Mouse (Mus musculus): ENCODE results near the gene Rcor3. TPM values are rescaled to one million over a fixed set of nuclear protein-coding genes. Genes with fewer than 3 reads are reported as not detected.
A peak's percentile ranks its signal among the peaks of the same experiment; 100 is the strongest.

Rcor3 gene
- polyA plus RNA-seq, 1 experiment from 2014 or later, result 19.2 TPM

DNA sequence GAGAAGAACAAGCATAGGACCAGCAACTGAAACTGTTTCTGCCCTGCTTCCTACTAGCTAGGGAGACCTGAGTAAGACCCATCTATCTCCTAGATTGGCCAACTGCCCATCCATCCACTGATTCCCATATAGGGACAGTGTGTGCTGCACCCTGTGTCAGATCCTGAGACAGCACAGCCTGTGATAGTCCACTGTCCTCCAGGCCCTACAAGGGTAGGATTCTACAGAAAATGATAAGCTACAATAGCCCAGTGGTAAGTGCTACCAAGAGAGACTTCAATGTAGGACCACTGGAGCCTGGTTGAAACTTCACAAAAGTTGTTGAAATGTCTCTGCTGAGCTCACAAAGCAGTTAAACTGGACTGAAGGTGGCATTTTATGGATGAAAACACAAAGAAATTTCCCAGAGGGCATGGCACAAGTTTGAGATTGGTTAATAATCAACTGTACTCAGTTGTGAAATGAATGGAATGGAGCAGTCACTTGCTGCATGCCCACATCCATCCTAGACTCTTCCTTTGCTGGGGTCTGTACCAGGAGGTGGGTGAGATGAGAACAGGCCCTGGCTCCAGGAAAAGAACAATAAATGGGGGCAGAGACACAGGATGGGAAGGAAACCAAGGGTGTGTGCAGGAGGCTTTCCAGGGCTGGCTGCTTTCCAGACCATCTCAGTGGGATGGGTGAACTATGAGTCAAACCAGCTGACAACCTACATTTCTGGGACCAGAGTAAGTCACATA, 60.9 kb downstream of the Rcor3 start:
- H3K27me3 ChIP-seq, result 0 out of 2 replicates have a peak, but pooled peaks cover 3% of the 10 kb centered on the region
- no peaks in the 10 kb centered on the region for H3K9me3 ChIP-seq
- H3K36me3 ChIP-seq (replicated peaks), result no peaks in the 10 kb centered on the region
- no peak overlapping the region for H3K27ac ChIP-seq
- peaks cover 10% of the 10 kb centered on the region; the same call in 1 of the 2 replicates for H3K4me1 ChIP-seq
- H3K4me3 ChIP-seq (replicated peaks), result no peak overlapping the region
- H3K9ac ChIP-seq, result no peak overlapping the region
- no peak overlapping the region for H3K4me2 ChIP-seq
- ATAC-seq (ENCODE audit: low FRiP score), result no peak

DNA sequence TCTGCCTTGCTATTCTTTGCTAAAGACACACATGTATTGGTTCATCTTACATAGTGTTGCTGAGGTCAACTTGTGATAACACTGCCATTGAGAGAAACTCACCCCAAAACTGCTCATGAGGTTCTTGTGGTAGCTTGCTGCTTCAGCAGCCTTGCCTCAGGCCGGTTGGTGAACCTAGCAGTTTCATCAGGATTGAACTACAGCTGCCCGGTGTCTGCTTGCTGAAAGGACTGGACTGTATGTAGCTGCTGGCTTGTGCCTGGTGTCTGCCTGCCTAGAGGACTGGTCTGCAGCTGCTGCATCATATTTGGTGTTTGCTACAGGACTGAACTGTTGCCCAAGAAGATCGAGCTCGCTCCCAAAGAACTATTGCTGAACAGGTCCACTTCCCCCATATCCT, 61.8 kb downstream of the Rcor3 start:
- H3K9ac ChIP-seq, result no peak overlapping the region
- H3K4me3 ChIP-seq (replicated peaks), result no peak overlapping the region
- ATAC-seq (ENCODE audit: low FRiP score), result no peak
- 84% methylated on average over 4 of the region's 4 CpGs for WGBS
- H3K27ac ChIP-seq, result no peak overlapping the region
- no peaks in the 10 kb centered on the region for H3K9me3 ChIP-seq
- no peaks in the 10 kb centered on the region for H3K36me3 ChIP-seq (replicated peaks)
- 0 out of 2 replicates have a peak, but pooled peaks cover 3% of the 10 kb centered on the region for H3K27me3 ChIP-seq
- H3K4me2 ChIP-seq, result no peak overlapping the region
- H3K4me1 ChIP-seq, result peaks cover 10% of the 10 kb centered on the region; the same call in 1 of the 2 replicates

- peaks cover 10% of the 10 kb centered on the region; the same call in 1 of the 2 replicates for H3K4me1 ChIP-seq
- H3K4me3 ChIP-seq (replicated peaks), result no peak overlapping the region
- ATAC-seq (ENCODE audit: low FRiP score), result peak; percentile 27; the same call in 1 of the 2 replicates
- WGBS, result 50% methylated on average over 1 of the region's 1 CpGs
- no peaks in the 10 kb centered on the region for H3K9me3 ChIP-seq
- H3K4me2 ChIP-seq, result no peak overlapping the region
- H3K27ac ChIP-seq, result peak overlapping the region; percentile 47; the same call in 1 of the 2 replicates
- H3K36me3 ChIP-seq (replicated peaks), result no peaks in the 10 kb centered on the region
- H3K27me3 ChIP-seq, result 0 out of 2 replicates have a peak, but pooled peaks cover 3% of the 10 kb centered on the region
- no peak overlapping the region for H3K9ac ChIP-seq
Observed at GRCm38 (mm10) chr1:192074824-192075223, 63.0 kb downstream of the Rcor3 start.

- Histone ChIP-seq H3K27ac (no peak overlapping the region), H3K27me3 (0 out of 2 replicates have a peak, but pooled peaks cover 3% of the 10 kb centered on the region), H3K4me1 (peaks cover 10% of the 10 kb centered on the region; the same call in 1 of the 2 replicates), H3K9me3 (no peaks in the 10 kb centered on the region), H3K9ac (no peak overlapping the region), H3K4me3 (replicated peaks) (no peak overlapping the region), H3K4me2 (no peak overlapping the region), H3K36me3 (replicated peaks) (no peaks in the 10 kb centered on the region)
- WGBS, result 93% methylated on average over 1 of the region's 1 CpGs
- no peak for ATAC-seq (ENCODE audit: low FRiP score)
Observed at GRCm38 (mm10) chr1:192072426-192072825, 65.4 kb downstream of the Rcor3 start.

DNA sequence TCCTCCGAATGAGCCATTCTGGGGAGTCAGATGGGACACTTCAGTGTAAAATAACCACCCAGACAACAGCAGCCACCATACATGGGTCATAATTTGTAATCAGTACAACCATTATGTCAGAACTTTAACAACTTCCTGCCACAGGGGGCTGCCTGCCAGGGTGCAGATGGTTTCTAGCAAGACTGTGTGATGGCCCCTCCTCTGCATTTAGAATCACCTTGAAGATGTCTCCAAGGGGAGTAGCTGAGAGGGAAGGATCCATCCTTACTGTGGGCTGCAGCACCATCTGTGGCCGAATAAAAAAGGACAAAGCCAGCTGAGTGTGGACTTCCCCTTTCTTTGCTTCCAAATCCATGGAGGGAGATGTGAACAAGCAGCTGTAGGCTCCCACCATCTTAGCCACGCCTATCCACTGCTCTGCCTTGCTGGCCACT, 67.2 kb downstream of the Rcor3 start:
- WGBS, result 65% methylated on average over 3 of the region's 3 CpGs
- ATAC-seq (ENCODE audit: low FRiP score), result no peak
- no peak overlapping the region for H3K9ac ChIP-seq
- H3K36me3 ChIP-seq (replicated peaks), result no peaks in the 10 kb centered on the region
- no peaks in the 10 kb centered on the region for H3K9me3 ChIP-seq
- no peak overlapping the region for H3K4me2 ChIP-seq
- no peak overlapping the region for H3K4me3 ChIP-seq (replicated peaks)
- peaks cover 8% of the 10 kb centered on the region; the same call in 1 of the 2 replicates for H3K4me1 ChIP-seq
- no peak overlapping the region for H3K27ac ChIP-seq
- H3K27me3 ChIP-seq, result no peaks in the 10 kb centered on the region

DNA sequence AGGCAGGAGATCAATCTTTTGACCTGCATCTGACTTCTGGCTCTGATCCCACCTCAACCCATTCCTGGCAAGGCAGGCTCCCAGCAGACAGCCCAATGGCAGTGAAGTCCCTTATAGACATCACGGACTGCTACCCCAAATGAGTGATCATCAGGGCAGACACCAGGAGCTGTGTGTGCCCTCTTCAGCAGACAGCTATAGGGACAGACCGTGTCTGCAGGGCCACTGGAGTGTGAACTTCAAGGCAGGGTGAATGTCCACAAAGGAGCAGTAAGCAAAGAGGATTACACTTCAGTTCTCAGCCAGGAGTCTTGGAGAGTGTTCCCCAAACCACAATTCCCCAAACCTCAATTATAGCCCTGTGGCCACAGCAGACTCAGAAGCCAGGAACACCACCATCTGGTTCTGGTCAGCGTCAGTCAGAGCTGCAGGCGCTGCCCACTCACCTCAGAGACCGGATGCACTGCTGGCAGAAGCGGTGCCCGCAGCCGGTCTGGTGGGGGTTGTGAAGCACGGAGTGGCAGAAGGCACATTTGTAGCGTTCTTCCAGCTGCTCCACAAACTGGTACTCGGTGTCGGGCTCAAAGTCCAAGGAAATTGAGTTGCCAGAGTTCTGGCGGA, 67.8 kb downstream of the Rcor3 start:
- Histone ChIP-seq H3K4me1 (peaks cover 8% of the 10 kb centered on the region; the same call in 1 of the 2 replicates), H3K36me3 (replicated peaks) (no peaks in the 10 kb centered on the region), H3K9me3 (no peaks in the 10 kb centered on the region), H3K27ac (no peak overlapping the region), H3K4me2 (no peak overlapping the region), H3K27me3 (no peaks in the 10 kb centered on the region), H3K4me3 (replicated peaks) (no peak overlapping the region), H3K9ac (no peak overlapping the region)
- ATAC-seq (ENCODE audit: low FRiP score), result no peak
- WGBS, result 67% methylated on average over 13 of the region's 13 CpGs

DNA sequence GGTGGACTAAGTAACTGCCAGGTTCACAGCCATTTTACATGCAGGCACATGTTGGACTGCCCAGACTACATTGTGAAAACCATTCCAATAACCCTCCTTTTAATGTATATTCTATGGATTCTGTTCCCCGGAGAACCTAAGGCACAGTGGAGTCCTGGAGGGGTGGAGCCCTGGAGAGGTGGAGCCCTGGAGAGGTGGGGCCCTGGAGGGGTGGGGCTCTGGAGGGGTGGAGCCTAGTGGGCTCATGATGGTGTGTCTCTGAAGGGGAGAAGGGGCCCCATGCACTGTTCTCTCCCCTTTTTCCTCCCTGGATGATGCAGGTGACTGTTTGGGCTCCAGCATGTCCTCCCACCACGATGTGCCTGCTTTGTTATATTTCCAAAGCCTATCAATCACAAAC, 69.7 kb downstream of the Rcor3 start:
- Histone ChIP-seq H3K4me1 (no peaks in the 10 kb centered on the region), H3K9me3 (0 out of 2 replicates have a peak, but pooled peaks cover 5% of the 10 kb centered on the region), H3K4me2 (no peak overlapping the region), H3K27ac (no peak overlapping the region), H3K9ac (no peak overlapping the region), H3K27me3 (no peaks in the 10 kb centered on the region), H3K36me3 (replicated peaks) (no peaks in the 10 kb centered on the region), H3K4me3 (replicated peaks) (no peak overlapping the region)
- 55% methylated on average over 2 of the region's 2 CpGs for WGBS
- no peak for ATAC-seq (ENCODE audit: low FRiP score)

GRCm38 (mm10) chr1:192066956-192067355, 70.9 kb downstream of the Rcor3 start:
- 0 out of 2 replicates have a peak, but pooled peaks cover 5% of the 10 kb centered on the region for H3K9me3 ChIP-seq
- no peak for ATAC-seq (ENCODE audit: low FRiP score)
- 85% methylated on average over 3 of the region's 3 CpGs for WGBS
- no peaks in the 10 kb centered on the region for H3K27me3 ChIP-seq
- H3K4me2 ChIP-seq, result no peak overlapping the region
- no peaks in the 10 kb centered on the region for H3K36me3 ChIP-seq (replicated peaks)
- H3K4me3 ChIP-seq (replicated peaks), result no peak overlapping the region
- no peaks in the 10 kb centered on the region for H3K4me1 ChIP-seq
- H3K9ac ChIP-seq, result no peak overlapping the region
- no peak overlapping the region for H3K27ac ChIP-seq

DNA sequence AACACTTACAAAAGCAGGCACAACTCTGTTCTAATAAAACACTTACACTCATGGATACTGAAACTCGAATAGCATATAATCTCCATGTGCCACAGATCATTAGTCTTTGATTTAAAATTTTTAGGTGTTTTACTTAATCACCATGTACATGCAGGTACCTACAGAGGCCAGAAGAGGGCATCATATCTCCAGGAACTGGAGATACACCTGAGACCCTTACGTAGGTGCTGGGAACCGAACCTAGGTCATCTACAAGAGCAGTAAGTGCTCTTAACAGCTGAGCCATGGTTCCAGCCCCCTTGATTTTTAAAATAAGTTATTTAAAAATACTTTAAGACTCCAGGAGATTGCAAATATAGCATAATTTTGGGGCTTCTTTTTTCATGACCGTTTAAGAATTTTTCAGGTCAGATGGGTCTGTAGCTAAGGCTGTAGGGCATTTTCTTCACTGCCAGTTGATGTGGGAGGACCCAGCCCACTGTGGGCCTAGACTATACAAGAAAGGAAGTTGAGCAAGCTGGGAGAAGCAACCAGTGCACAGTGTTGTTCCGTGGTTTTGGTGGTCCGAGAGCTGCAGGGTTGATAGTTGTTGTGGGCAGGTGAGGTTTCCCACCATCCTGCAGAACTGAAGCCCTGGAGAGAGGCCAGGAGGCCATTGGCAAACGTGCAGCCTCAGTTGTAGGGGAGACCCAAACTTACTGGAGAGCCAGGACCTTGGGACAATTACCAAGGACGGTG, 74.5 kb downstream of the Rcor3 start:
- Histone ChIP-seq H3K9ac (no peak overlapping the region), H3K4me2 (no peak overlapping the region), H3K27ac (no peak overlapping the region), H3K36me3 (replicated peaks) (no peaks in the 10 kb centered on the region), H3K4me3 (replicated peaks) (no peak overlapping the region), H3K27me3 (no peaks in the 10 kb centered on the region), H3K9me3 (0 out of 2 replicates have a peak, but pooled peaks cover 5% of the 10 kb centered on the region), H3K4me1 (no peaks in the 10 kb centered on the region)
- ATAC-seq (ENCODE audit: low FRiP score), result no peak
- WGBS, result 91% methylated on average over 8 of the region's 8 CpGs

DNA sequence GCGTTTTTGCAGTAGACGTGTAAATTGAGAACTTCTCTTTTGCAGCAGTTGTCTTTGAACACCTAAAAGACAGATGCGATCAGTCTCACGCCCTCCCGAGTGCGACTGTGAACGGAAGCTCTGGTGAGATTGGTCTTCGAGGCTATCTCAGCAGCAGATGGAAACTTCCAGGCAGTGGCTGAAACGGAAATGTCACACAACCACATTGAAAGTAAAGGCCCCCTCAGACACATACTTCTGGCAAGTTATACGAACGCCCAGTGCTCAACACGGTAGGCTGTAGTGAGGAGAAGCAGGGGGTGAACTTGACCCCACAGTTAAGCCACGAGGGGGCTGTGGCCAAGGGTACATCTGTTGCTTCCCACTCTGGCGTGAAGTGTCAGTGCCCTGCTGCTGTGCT, 75.2 kb downstream of the Rcor3 start:
- Histone ChIP-seq H3K27ac (no peak overlapping the region), H3K9ac (no peak overlapping the region), H3K36me3 (replicated peaks) (no peaks in the 10 kb centered on the region), H3K27me3 (no peaks in the 10 kb centered on the region), H3K4me2 (no peak overlapping the region), H3K4me3 (replicated peaks) (no peak overlapping the region), H3K4me1 (no peaks in the 10 kb centered on the region), H3K9me3 (0 out of 2 replicates have a peak, but pooled peaks cover 5% of the 10 kb centered on the region)
- no peak for ATAC-seq (ENCODE audit: low FRiP score)
- WGBS, result 93% methylated on average over 14 of the region's 14 CpGs

GRCm38 (mm10) chr1:192061666-192062306, 76.1 kb downstream of the Rcor3 start:
- no peaks in the 10 kb centered on the region for H3K36me3 ChIP-seq (replicated peaks)
- H3K4me3 ChIP-seq (replicated peaks), result no peak overlapping the region
- no peaks in the 10 kb centered on the region for H3K27me3 ChIP-seq
- H3K9me3 ChIP-seq, result 0 out of 2 replicates have a peak, but pooled peaks cover 5% of the 10 kb centered on the region
- 92% methylated on average over 4 of the region's 4 CpGs for WGBS
- H3K27ac ChIP-seq, result no peak overlapping the region
- ATAC-seq (ENCODE audit: low FRiP score), result no peak
- H3K9ac ChIP-seq, result no peak overlapping the region
- H3K4me1 ChIP-seq, result no peaks in the 10 kb centered on the region
- no peak overlapping the region for H3K4me2 ChIP-seq

- H3K4me1 ChIP-seq, result no peaks in the 10 kb centered on the region
- no peak overlapping the region for H3K9ac ChIP-seq
- H3K9me3 ChIP-seq, result 0 out of 2 replicates have a peak, but pooled peaks cover 5% of the 10 kb centered on the region
- H3K27ac ChIP-seq, result no peak overlapping the region
- H3K4me2 ChIP-seq, result no peak overlapping the region
- no peak for ATAC-seq (ENCODE audit: low FRiP score)
- H3K27me3 ChIP-seq, result no peaks in the 10 kb centered on the region
- WGBS, result 84% methylated on average over 10 of the region's 10 CpGs
- H3K4me3 ChIP-seq (replicated peaks), result no peak overlapping the region
- no peaks in the 10 kb centered on the region for H3K36me3 ChIP-seq (replicated peaks)
Observed at GRCm38 (mm10) chr1:192058911-192059310, 79.0 kb downstream of the Rcor3 start.
